Mouse (Mus musculus): Measurements from ENCODE around the gene Poldip3. TPM values are rescaled to one million over a fixed set of nuclear protein-coding genes. Genes with fewer than 3 reads are reported as not detected.
A peak's percentile ranks its signal among the peaks of the same experiment; 100 is the strongest.

The Poldip3 gene
- polyA plus RNA-seq, 1 experiment from 2014 or later: 174 TPM

GRCm38 (mm10) chr15:83089429-83089605, 59.9 kb downstream of the Poldip3 start, which contains the start of gene Serhl:
Gene Serhl (plus strand): TSS chr15:83089506.
- Histone ChIP-seq H3K9ac (replicated peaks; ENCODE audit: low read length) (peak within 1 kb of the TSS; percentile 26; the same call in 1 of the 2 replicates), H3K27ac (replicated peaks; ENCODE audit: low read depth, low read length) (no peak within 1 kb of the TSS), H3K4me1 (ENCODE audit: control insufficient read depth, insufficient read depth, low read length) (peaks cover 15% of the 10 kb centered on the region), H3K27me3 (ENCODE audit: control insufficient read depth, insufficient read depth, low read length) (peaks cover 4% of the 10 kb centered on the region; the same call in 1 of the 2 replicates), H3K4me3 (replicated peaks; ENCODE audit: low read depth, low read length) (no peak within 1 kb of the TSS), H3K4me2 (ENCODE audit: low read length) (peak within 1 kb of the TSS; percentile 38), H3K9me3 (ENCODE audit: control insufficient read depth, low read length) (no peaks in the 10 kb centered on the region), H3K36me3 (ENCODE audit: control insufficient read depth, insufficient read depth, low read length) (no peaks in the 10 kb centered on the region)
- ATAC-seq (ENCODE audit: low FRiP score, low TSS enrichment): no peak
- no peak for DNase-seq
- 17% methylated on average over 7 of the region's 7 CpGs for WGBS

GRCm38 (mm10) chr15:83088495-83089428, 60.4 kb downstream of the Poldip3 start:
- Histone ChIP-seq H3K36me3 (ENCODE audit: control insufficient read depth, insufficient read depth, low read length) (no peaks in the 10 kb centered on the region), H3K9ac (replicated peaks; ENCODE audit: low read length) (peak overlapping the region; percentile 26; the same call in 1 of the 2 replicates), H3K4me2 (ENCODE audit: low read length) (peak overlapping the region; percentile 38), H3K9me3 (ENCODE audit: control insufficient read depth, low read length) (no peaks in the 10 kb centered on the region), H3K27me3 (ENCODE audit: control insufficient read depth, insufficient read depth, low read length) (peaks cover 4% of the 10 kb centered on the region; the same call in 1 of the 2 replicates), H3K27ac (replicated peaks; ENCODE audit: low read depth, low read length) (no peak overlapping the region), H3K4me1 (ENCODE audit: control insufficient read depth, insufficient read depth, low read length) (peaks cover 20% of the 10 kb centered on the region), H3K4me3 (replicated peaks; ENCODE audit: low read depth, low read length) (no peak overlapping the region)
- no peak for ATAC-seq (ENCODE audit: low FRiP score, low TSS enrichment)
- WGBS: 5% methylated on average over 27 of the region's 27 CpGs
- DNase-seq: no peak

DNA sequence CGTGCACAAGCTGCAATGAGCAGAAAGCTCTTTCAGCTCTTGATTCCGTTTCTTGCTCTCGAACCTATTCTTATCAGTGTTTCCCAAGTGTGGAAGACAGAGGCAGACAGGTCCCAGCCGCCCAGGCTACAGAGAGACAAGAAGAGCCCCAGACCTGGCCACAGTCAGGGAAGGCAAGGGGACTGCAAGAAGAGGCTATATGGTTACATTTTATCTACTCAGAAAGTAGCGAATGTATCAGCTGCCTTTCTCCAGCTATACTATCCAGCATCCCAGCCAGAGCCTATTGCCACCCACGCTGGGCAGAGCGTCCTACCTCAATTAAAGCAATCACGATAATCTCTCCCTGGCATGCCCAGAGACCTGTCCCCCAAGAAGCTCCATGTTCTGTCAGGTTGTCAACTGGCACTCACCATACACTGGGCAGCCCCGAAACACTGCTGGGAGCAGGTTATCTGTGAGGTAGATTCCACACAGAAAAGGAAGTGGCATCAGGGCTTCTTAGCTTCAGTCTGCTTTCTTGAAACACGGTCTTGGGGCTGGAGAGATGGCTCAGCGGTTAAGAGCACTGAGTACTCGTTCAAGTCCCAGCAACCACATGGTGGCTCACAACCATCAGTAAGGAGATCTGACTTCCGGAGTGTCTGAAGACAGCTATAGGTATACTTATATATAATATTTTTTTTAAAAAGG, 62.4 kb downstream of the Poldip3 start:
- DNase-seq (no peak), ATAC-seq (ENCODE audit: low FRiP score, low TSS enrichment) (no peak)
- H3K27ac ChIP-seq (replicated peaks; ENCODE audit: low read depth, low read length): no peak overlapping the region
- H3K9me3 ChIP-seq (ENCODE audit: control insufficient read depth, low read length): no peaks in the 10 kb centered on the region
- no peak overlapping the region for H3K4me2 ChIP-seq (ENCODE audit: low read length)
- peaks cover 4% of the 10 kb centered on the region; the same call in 1 of the 2 replicates for H3K27me3 ChIP-seq (ENCODE audit: control insufficient read depth, insufficient read depth, low read length)
- no peaks in the 10 kb centered on the region for H3K36me3 ChIP-seq (ENCODE audit: control insufficient read depth, insufficient read depth, low read length)
- no peak overlapping the region for H3K4me3 ChIP-seq (replicated peaks; ENCODE audit: low read depth, low read length)
- WGBS: 87% methylated on average over 13 of the region's 13 CpGs
- H3K9ac ChIP-seq (replicated peaks; ENCODE audit: low read length): no peak overlapping the region
- peaks cover 23% of the 10 kb centered on the region for H3K4me1 ChIP-seq (ENCODE audit: control insufficient read depth, insufficient read depth, low read length)

DNA sequence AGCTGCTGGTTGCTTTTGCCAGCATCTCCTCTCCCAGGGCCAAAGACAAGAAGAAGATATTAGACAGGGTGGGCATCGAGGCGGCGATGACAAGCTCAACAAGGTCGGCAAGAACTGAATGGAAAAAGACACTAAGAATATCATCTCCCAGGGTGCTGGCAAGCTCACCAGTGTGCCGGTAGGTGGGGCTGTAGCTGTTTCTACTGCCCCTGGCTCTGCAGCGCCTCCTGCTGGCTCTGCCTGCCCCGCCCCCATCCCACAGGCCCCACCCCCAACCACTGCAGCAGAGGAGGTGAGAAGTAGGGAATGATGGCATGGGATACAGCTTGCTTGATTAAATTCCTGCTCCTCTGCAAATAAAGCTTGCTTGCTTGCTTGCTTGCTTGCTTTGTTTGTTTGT, 63.3 kb downstream of the Poldip3 start:
- H3K36me3 ChIP-seq (ENCODE audit: control insufficient read depth, insufficient read depth, low read length): no peaks in the 10 kb centered on the region
- ATAC-seq (ENCODE audit: low FRiP score, low TSS enrichment): no peak
- H3K27ac ChIP-seq (replicated peaks; ENCODE audit: low read depth, low read length): no peak overlapping the region
- no peaks in the 10 kb centered on the region for H3K9me3 ChIP-seq (ENCODE audit: control insufficient read depth, low read length)
- H3K9ac ChIP-seq (replicated peaks; ENCODE audit: low read length): no peak overlapping the region
- no peak overlapping the region for H3K4me3 ChIP-seq (replicated peaks; ENCODE audit: low read depth, low read length)
- DNase-seq: no peak
- peaks cover 4% of the 10 kb centered on the region; the same call in 1 of the 2 replicates for H3K27me3 ChIP-seq (ENCODE audit: control insufficient read depth, insufficient read depth, low read length)
- no peak overlapping the region for H3K4me2 ChIP-seq (ENCODE audit: low read length)
- H3K4me1 ChIP-seq (ENCODE audit: control insufficient read depth, insufficient read depth, low read length): peaks cover 23% of the 10 kb centered on the region
- 34% methylated on average over 7 of the region's 7 CpGs for WGBS

DNA sequence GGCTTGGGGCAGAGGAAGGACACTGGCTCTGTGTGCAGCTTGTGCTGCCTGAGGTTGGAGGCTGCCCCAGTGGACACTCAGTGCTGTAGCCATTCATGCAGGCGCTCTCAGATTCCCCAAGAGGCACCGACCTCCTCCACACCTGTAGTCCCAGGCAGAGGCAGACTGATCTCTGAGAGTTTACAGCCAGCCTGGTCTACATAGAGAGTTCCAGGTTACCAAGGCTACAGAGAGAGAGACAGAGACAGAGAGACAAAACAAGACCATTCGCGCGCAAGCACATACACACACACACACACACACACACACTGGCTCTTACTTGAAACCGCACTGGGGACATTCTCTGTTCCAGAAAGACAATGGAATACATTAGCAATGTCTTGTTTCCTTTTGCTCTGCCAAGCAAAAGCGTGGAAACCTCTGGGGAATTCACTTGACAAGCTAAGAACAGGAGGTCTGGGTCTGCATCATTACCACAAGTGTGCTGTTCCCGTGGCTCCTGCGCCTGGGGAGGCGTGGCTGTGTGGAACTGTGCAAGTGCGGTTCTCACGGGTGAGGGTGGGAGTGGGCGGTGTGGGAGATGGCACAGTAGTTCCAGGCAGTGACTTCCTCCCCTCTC, 65.1 kb downstream of the Poldip3 start:
- no peaks in the 10 kb centered on the region for H3K36me3 ChIP-seq (ENCODE audit: control insufficient read depth, insufficient read depth, low read length)
- no peaks in the 10 kb centered on the region for H3K9me3 ChIP-seq (ENCODE audit: control insufficient read depth, low read length)
- ATAC-seq (ENCODE audit: low FRiP score, low TSS enrichment): peak; percentile 43; the same call in 1 of the 2 replicates
- no peak overlapping the region; the same call in 1 of the 2 replicates for H3K4me3 ChIP-seq (replicated peaks; ENCODE audit: low read depth, low read length)
- DNase-seq: peak; percentile 85
- WGBS: 37% methylated on average over 13 of the region's 13 CpGs
- H3K9ac ChIP-seq (replicated peaks; ENCODE audit: low read length): no peak overlapping the region; the same call in 1 of the 2 replicates
- no peaks in the 10 kb centered on the region for H3K27me3 ChIP-seq (ENCODE audit: control insufficient read depth, insufficient read depth, low read length)
- H3K27ac ChIP-seq (replicated peaks; ENCODE audit: low read depth, low read length): peak overlapping the region; percentile 78
- H3K4me2 ChIP-seq (ENCODE audit: low read length): peak overlapping the region; percentile 38
- peaks cover 20% of the 10 kb centered on the region for H3K4me1 ChIP-seq (ENCODE audit: control insufficient read depth, insufficient read depth, low read length)

DNA sequence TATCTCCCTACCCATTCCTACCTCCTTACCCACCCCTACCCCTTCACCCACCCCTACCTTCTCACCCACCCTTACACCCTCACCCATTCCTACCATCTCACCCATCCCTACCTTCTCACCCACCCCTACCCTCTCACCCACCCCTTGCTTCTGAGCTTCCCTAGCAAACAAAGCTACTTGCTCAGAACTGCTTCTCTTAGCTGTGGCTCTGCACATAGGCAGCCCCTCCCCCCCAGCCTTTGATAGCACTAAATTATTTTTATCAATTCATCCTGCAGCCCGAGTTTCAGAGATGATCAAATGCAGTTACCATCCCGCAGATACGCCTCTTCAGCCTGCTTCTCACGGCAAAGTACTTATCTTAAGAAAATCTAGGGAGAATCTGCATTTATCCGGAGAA, 65.7 kb downstream of the Poldip3 start:
- Histone ChIP-seq H3K36me3 (ENCODE audit: control insufficient read depth, insufficient read depth, low read length) (no peaks in the 10 kb centered on the region), H3K4me2 (ENCODE audit: low read length) (peak overlapping the region; percentile 38), H3K4me3 (replicated peaks; ENCODE audit: low read depth, low read length) (no peak overlapping the region; the same call in 1 of the 2 replicates), H3K4me1 (ENCODE audit: control insufficient read depth, insufficient read depth, low read length) (peaks cover 14% of the 10 kb centered on the region), H3K9ac (replicated peaks; ENCODE audit: low read length) (no peak overlapping the region; the same call in 1 of the 2 replicates), H3K9me3 (ENCODE audit: control insufficient read depth, low read length) (no peaks in the 10 kb centered on the region), H3K27me3 (ENCODE audit: control insufficient read depth, insufficient read depth, low read length) (no peaks in the 10 kb centered on the region), H3K27ac (replicated peaks; ENCODE audit: low read depth, low read length) (peak overlapping the region; percentile 78)
- ATAC-seq (ENCODE audit: low FRiP score, low TSS enrichment) (peak; percentile 34; the same call in 1 of the 2 replicates), DNase-seq (peak; percentile 69)
- 25% methylated on average over 5 of the region's 5 CpGs for WGBS

Other genes with a start within 250 kb of the Poldip3 start
- gene Tcf20, start 161.5 kb downstream of the Poldip3 start, polyA plus RNA-seq (2014; fragmentation: Nextera tagmentation; extraction: Ambion mirVana): 17.8 and 18.0 TPM in 2 replicates
- 1.2 and 2.9 TPM in 2 replicates for gene Nfam1, start 116.1 kb downstream of the Poldip3 start, polyA plus RNA-seq (2014; fragmentation: Nextera tagmentation; extraction: Ambion mirVana)
- gene Serhl, start 59.9 kb downstream of the Poldip3 start, polyA plus RNA-seq (2014; fragmentation: Nextera tagmentation; extraction: Ambion mirVana): 23.1 and 24.7 TPM in 2 replicates
- 57.0 and 62.3 TPM in 2 replicates for gene Rrp7a, start 26.6 kb downstream of the Poldip3 start, polyA plus RNA-seq (2014; fragmentation: Nextera tagmentation; extraction: Ambion mirVana)
- 89.7 and 107 TPM in 2 replicates for gene Cyb5r3, start 23.2 kb upstream of the Poldip3 start, polyA plus RNA-seq (2014; fragmentation: Nextera tagmentation; extraction: Ambion mirVana)
- gene A4galt, start 102.4 kb upstream of the Poldip3 start, polyA plus RNA-seq (2014; fragmentation: Nextera tagmentation; extraction: Ambion mirVana): 0.77 and 2.6 TPM in 2 replicates
- gene Arfgap3, start 200.9 kb upstream of the Poldip3 start, polyA plus RNA-seq (2014; fragmentation: Nextera tagmentation; extraction: Ambion mirVana): 42.2 and 45.0 TPM in 2 replicates